Mouse (Mus musculus): Measurements from ENCODE around the gene Top3b. TPM values are rescaled to one million over a fixed set of nuclear protein-coding genes. Genes with fewer than 3 reads are reported as not detected.
"Not testable (repeated sequence)": the region's sequence is repeated elsewhere in the genome, so short reads cannot be mapped to it uniquely, and the experiment has no call there.

The Top3b gene
- total RNA-seq, 1 experiment from 2014 or later, result 56.2 TPM

GRCm38 (mm10) chr16:16892366-16892765 lies 21.8 kb downstream of the Top3b start:
- no peak for ATAC-seq (replicated peaks; ENCODE audit: insufficient number of reproducible peaks, low FRiP score, low TSS enrichment, poor library complexity, severe bottlenecking)

- ATAC-seq (replicated peaks; ENCODE audit: insufficient number of reproducible peaks, low FRiP score, low TSS enrichment, poor library complexity, severe bottlenecking), result no peak
Measured at GRCm38 (mm10) chr16:16896015-16896381, 25.5 kb downstream of the Top3b start.

DNA sequence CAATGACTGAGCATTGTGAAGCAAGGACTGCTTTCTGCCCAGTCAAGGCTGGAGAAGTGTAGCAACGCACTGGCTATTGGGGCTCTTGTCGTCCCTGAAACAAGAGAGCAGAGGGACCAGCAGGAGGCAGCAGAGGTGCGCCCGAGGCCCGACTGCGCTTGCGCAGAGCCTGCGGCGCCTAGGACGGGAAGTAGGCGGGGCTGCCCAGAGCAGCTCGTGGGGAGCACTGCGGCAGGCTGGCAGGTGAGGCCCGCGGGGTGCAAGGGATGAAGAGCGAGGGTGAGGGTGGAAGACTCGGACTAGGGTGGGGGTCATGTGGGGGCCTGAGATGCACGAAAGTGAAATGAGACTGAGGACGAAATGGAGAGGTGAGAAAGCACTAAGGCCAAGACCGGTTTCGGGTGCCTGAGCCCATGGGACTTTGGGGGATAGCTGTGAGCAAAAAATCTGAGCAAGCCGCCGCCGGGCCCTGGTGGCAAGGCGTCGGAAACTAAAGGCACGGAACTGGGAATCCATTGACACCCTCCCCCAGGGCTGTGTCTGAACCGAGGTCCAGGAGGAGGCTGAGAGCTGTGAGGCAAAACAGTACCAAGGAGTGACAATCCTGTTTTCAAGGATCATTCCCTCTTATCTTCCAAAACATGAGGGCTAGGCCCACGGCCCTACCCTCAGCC lies 26.0 kb downstream of the Top3b start, which contains the start of gene Ppm1f:
Ppm1f (plus strand) TSS at position 88 of the 674 bp plus-strand sequence.
- peak; percentile 94 for ATAC-seq (replicated peaks; ENCODE audit: insufficient number of reproducible peaks, low FRiP score, low TSS enrichment, poor library complexity, severe bottlenecking)

- ATAC-seq (replicated peaks; ENCODE audit: insufficient number of reproducible peaks, low FRiP score, low TSS enrichment, poor library complexity, severe bottlenecking), result no peak
Measured at GRCm38 (mm10) chr16:16897056-16897584, 26.6 kb downstream of the Top3b start.

- ATAC-seq (replicated peaks; ENCODE audit: insufficient number of reproducible peaks, low FRiP score, low TSS enrichment, poor library complexity, severe bottlenecking), result no peak
Measured at GRCm38 (mm10) chr16:16902329-16902728, 31.8 kb downstream of the Top3b start.

DNA sequence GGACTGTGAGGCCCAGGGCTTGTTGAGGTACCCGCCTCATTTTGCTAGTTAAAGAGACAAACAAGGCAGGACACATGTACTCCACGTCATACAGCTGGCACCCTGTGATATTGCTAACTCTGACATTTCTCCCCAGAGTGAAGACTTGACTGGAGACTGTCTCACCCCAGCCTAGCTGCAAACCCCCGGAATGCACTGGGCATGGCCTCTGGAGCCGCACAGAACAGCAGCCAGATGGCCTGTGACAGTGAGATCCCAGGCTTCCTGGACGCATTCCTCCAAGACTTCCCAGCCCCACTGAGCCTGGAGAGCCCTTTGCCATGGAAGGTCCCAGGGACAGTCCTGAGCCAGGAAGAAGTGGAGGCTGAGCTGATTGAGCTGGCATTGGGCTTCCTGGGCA lies 32.7 kb downstream of the Top3b start:
- ATAC-seq (replicated peaks; ENCODE audit: insufficient number of reproducible peaks, low FRiP score, low TSS enrichment, poor library complexity, severe bottlenecking), result no peak

- ATAC-seq (replicated peaks; ENCODE audit: insufficient number of reproducible peaks, low FRiP score, low TSS enrichment, poor library complexity, severe bottlenecking), result no peak
Measured at GRCm38 (mm10) chr16:16907799-16908198, 37.3 kb downstream of the Top3b start.

DNA sequence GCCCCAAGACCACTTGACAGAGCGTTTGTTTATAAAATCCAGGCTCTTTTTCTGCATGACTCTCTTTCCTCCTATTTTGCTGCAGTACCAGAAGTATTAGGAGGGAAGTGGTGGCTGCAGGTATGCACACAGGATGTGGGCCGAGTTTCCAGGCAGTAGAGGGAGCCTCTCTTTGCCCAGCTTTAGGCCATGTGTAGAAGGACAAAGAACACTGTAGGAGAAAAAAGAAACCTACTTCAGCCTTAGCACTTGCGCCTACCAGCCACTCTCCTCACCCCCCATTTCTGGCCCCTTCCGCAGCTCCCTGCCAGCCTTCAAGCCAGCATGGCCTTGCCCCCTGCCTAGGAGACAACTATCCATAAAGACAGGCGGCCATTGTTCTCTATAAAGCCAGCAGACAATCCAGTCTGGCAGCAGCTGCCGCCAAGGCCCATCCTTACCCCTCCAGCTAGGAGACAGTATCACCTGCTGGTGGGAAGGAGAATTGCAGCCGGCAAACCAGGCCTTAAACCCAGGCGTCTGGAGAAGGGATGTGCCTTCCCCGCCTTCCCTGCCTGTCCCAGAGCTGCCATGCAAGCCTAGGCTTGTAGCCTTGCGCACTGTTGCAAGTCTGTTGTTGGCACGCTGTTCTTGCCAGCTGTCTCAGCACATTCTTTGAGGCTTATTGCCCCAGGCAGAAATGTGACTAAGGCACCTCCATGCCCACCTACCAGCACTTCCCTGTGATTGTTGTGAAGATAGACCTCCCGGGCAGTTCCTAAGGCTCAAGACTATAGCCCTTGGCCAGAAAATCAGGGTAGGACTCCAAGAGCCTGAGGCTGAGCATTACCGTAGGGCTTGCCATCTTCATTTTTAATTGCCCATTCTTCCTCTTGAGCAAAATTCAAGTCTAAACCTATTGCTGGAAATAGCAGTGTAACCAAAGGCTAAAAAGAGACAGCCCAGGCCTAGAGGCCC lies 41.4 kb downstream of the Top3b start:
- peak; percentile 78 for ATAC-seq (replicated peaks; ENCODE audit: insufficient number of reproducible peaks, low FRiP score, low TSS enrichment, poor library complexity, severe bottlenecking)

- no peak for ATAC-seq (replicated peaks; ENCODE audit: insufficient number of reproducible peaks, low FRiP score, low TSS enrichment, poor library complexity, severe bottlenecking)
Measured at GRCm38 (mm10) chr16:16913440-16913839, 42.9 kb downstream of the Top3b start.

- no peak for ATAC-seq (replicated peaks; ENCODE audit: insufficient number of reproducible peaks, low FRiP score, low TSS enrichment, poor library complexity, severe bottlenecking)
Measured at GRCm38 (mm10) chr16:16918441-16919117, 48.0 kb downstream of the Top3b start.

- ATAC-seq (replicated peaks; ENCODE audit: insufficient number of reproducible peaks, low FRiP score, low TSS enrichment, poor library complexity, severe bottlenecking), result no peak
Measured at GRCm38 (mm10) chr16:16921021-16921435, 50.5 kb downstream of the Top3b start.

DNA sequence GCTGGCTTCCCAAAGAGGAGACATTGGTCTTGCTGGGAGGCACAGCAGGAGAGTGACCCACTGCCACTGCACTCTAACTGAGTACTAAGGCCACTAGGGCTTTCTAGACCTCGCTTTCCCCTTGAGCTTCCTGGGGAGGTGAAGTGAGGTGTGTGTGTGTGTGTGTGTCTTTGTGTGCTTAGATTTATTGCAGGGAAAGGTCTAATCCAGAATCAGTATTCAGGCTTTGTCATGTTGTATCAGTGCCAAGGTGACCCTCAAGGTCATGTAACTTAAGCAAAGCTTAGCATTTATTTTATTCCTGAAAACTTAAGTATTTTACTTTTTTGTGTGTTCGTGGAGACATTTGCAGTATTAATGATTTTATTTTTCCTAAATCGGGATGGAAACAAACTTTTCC lies 53.9 kb downstream of the Top3b start:
- no peak for ATAC-seq (replicated peaks; ENCODE audit: insufficient number of reproducible peaks, low FRiP score, low TSS enrichment, poor library complexity, severe bottlenecking)

DNA sequence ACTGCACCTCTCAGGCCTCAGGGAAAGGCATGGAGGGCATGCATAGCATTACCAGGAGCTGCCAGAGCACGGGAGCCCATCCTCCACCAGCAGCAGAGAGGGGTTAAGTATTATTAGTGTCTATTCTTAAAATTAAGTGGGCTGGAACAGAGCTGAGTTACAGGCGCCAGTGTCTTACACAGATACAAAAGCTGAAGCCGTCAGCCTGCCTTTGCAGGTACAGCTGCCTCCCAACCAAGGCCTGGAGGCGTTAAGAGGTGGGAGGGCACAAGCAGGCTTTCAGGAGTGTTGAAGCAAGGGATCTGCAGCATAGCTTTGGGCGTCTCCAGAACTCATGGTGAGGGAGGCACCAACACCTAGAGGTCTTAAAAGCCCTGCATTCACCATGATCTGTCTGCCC lies 56.0 kb downstream of the Top3b start:
- ATAC-seq (replicated peaks; ENCODE audit: insufficient number of reproducible peaks, low FRiP score, low TSS enrichment, poor library complexity, severe bottlenecking), result no peak

DNA sequence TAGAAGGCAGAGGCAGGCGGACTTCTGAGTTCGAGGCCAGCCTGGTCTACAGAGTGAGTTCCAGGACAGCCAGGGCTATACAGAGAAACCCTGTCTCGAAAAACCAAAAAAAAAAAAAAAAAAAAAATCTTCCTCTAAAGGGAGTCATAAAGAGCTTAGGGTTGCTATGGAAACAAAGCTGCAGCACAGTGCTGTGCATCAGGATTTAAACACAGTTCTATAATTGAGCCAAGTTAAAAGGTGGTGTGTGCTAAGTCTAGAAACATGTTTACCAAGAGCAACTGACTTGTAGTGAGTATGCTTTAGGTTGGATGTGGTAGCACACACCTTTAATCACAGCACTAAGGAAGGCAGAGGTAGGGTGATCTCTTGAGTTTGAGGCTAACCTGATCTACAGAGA lies 58.4 kb downstream of the Top3b start:
- not testable (repeated sequence) for ATAC-seq (replicated peaks; ENCODE audit: insufficient number of reproducible peaks, low FRiP score, low TSS enrichment, poor library complexity, severe bottlenecking)

DNA sequence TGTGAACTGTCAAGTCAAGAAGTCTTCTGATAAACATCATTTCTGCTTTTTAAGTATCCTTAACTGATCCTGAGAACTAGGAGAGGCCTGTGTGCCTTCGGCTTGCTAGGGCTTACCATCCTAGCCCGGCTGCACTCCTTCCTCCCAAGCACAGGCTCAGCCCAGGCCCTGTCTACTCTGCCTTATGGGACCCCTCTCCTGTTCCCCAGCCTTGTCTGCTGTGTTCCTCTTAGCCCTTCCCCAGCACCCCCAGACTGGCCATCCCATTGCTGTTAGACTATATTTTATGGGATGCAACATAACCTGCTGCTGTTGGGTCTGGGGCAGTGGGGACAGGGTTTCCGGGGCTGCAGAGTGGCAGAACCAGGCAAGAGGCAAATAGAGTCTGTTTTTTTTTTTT lies 59.8 kb downstream of the Top3b start:
- ATAC-seq (replicated peaks; ENCODE audit: insufficient number of reproducible peaks, low FRiP score, low TSS enrichment, poor library complexity, severe bottlenecking), result no peak

- no peak for ATAC-seq (replicated peaks; ENCODE audit: insufficient number of reproducible peaks, low FRiP score, low TSS enrichment, poor library complexity, severe bottlenecking)
Measured at GRCm38 (mm10) chr16:16930810-16931296, 60.3 kb downstream of the Top3b start.

DNA sequence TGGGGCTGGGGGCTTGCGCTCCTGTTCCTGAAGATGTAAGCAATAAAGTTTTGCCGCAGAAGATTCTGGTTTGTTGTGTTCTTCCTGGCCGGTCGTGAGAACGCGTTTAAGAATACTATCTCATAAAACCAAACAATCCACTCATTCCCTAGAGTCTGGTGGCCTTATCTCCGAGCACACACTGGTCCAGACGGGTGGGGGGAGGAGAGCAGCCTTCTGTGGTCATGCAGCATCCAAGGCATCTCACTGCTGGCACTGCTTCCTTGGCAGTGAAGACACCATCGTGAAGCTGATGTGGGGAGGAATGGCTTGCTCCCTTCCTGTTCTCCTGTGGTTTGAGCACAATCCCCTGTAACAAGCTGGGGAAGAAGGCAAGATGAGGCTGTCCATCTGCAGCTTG lies 69.0 kb downstream of the Top3b start:
- no peak for ATAC-seq (replicated peaks; ENCODE audit: insufficient number of reproducible peaks, low FRiP score, low TSS enrichment, poor library complexity, severe bottlenecking)

GRCm38 (mm10) chr16:16941078-16941477 lies 70.5 kb downstream of the Top3b start:
- no peak for ATAC-seq (replicated peaks; ENCODE audit: insufficient number of reproducible peaks, low FRiP score, low TSS enrichment, poor library complexity, severe bottlenecking)

Data from monocyte, adult 5-6 weeks (primary cell).